Mouse (Mus musculus): ENCODE results near the gene Rab3a.

The Rab3a gene

DNA sequence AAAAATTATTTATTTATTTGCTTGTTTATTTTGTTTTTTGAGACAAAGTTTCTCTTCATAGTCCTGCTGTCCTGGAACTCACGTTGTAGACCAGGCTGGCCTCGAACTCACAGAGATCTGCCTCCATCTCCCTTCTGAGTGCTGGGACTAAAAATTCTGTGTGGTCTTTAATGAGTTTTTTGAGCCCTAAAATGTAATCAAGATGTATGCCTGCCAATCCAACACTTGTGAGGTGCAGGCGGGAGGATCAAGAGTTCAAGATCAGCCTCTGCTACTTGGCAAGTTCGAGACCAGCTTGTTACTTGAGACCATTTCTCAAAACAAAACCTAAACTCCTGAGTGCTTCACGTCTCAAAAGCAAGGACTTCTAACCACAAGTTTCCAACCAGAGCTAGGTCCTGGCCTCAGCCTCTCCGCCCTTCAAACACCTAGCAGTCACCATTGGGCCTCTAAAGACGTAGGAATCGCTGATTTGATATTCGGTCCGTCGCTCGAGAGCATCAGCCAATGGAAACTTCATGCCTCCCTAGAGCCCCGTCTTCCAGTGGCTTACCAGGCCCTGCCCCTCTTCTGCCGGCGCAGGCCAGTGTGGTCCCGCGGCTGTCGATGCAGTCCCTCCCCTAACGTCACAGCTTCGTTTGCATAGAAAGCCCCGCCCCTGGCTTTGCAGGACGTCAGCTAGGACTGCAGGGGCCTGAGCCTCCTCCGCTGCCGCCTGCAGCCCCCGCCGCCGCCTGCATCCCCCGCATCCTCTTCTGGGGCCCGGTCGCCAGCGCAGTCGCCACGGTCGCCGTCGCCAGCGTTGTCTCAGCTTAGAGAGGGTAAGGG, at the start of gene Rab3a:
Gene Rab3a, plus strand, starts transcription at position 637 of the 828 bp plus-strand sequence.
- DNase-seq (ENCODE audit: low spot score), result peak; percentile 99

DNA sequence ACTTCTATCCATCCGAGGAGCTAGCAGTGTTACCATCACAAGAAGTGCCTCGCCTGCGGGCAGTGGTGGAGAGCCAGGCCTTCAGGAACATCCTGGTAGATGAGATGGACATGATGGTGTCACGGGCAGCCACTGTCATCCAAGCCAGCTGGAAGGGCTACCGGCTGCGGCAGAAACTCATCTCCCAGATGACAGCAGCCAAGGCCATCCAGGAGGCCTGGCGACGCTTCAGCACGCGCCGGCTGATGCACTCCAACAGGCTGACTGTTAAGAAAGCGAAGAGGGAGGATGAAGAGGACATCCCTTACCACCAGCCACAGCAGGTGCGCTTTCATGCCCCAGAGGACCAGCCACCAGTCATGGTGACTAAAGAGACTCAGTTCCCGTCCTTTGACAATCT, 46.2 kb upstream of the Rab3a start:
- no peak for DNase-seq (ENCODE audit: low spot score)

DNA sequence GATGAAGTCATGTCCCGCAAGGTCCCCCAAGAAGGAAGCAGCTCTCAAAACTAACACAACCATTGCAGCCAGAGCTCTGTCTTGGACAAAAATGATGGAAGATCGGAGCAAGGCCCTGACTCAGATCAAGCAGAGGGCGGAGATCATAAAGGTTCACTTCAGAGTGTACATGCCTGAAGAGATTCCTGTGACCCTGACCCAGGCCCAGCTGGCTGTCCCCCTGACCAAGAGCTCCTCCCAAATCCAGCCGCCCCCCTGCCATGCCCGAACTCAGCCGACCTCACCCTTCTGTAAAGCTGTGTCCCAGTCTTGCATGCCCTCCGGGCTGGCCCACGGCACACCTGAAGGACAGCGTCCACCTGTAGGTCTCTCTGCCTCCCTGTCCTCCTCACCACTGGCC, 44.7 kb upstream of the Rab3a start:
- no peak for DNase-seq (ENCODE audit: low spot score)

DNA sequence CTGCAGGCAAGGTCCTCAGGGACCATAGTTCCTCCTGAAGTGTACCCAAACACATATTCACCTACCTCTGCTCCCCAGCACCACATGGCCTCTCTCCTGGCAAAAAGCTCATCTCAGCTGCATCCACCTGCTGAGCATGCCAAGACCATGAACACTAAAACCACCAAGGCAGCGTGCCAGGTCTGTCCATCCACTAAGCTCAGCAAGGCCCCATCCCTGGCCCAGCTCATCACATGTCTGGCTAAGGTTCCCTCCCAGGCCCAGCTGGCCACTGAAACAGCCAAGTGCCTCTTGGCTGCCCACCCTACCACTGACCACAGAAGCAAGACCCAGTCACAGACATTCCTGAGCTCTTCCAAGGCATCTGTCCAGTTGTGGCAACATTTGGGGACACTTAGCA, 44.2 kb upstream of the Rab3a start:
- peak; percentile 49 for DNase-seq (ENCODE audit: low spot score)

DNA sequence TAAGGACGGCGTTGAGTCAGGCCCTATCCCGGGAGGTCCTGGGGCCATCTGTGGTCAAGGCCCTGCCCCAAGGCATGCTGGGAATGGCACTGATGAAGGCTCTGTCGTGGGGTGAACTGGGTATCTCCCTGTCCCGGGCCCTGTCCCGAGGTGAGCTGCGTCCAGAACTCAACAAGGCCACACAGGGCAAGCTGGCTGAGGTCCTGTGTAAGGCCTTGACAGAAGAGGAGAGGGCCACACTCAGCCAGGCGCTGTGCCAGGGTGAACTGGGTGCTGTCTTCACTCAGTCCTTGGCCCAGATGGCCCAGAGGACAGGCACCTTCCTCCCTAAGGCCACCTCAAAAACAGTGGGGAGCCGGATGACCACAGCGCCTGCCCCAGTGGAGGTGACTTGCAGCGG, 43.4 kb upstream of the Rab3a start:
- DNase-seq (ENCODE audit: low spot score), result no peak

DNA sequence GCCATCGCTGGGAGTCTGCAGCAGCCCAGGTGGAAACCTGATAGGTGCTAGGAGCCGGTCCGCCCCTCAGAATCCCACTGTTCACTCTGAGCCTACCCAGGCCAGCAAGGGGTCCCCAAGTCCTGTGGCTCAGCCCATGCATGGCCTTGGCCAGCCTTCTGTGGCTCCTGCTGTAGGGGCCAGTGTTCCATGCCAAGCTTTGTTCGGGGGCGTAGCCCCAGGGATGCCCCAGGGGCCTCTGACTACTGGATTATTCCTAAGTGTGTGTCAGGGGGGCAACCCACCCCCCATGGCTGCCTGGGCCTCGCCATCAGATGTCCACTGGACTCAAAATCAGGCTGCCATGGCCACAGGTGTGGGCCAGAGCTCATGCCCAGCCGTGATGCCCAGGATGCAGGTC, 40.5 kb upstream of the Rab3a start:
- DNase-seq (ENCODE audit: low spot score), result no peak

DNA sequence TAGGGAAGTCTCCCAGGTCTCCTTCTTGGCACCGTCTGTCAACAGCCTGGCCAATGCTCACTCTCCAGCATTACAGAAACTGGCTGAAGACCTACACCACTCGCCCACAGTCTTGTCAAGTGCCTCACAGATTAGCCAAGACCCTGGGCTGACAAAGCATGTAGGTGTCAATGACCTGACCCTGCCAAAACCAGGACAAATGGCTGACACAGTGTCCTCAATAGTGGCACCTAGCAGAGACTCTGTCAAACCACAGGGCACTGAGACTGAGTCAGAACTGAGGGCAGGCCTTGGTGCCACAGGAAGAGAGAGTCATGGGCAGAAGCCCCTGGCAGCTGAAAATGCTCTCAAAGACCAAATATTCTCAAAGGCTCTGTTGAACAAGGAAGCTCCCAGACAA, 39.4 kb upstream of the Rab3a start:
- DNase-seq (ENCODE audit: low spot score), result no peak

DNA sequence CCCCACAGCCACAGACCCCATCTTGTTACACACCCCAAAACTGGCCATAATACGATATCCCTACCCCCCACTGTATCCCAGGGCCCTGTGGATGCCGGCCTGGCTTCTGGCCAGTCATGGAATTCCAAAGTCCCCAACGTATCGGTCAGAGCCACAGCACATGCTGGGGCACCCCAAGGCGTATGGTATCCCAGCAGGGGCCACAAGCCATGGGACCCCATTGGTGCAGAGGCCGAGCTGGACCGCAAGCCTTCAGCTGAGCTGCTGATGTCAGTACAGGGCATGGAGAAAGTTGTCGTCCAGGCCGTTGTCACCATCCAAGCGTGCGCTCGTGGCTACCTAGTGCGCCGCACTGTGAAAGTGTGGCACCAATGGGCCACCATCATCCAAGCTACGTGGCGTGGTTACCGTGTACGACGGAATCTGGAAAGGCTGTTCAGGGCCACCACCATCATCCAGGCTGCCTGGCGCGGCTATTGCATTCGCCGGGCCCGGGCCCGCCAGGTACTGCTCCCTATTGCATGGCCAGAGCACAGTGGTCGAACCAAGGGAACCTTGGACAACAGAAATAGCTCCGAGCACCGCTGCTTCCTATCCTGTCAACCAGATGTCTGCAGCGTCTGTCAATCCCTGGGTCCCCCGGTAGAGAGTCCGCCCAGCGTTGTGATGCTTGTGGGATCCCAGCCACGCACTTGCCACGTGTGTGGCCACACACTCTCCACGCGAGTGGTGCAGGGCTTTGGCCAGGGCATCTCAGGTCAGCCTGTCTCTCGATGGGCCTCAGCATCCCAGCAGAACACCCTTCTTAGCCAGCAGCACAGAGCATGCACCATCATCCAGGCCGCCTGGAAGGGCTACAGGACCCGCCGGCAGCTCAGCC, 37.7 kb upstream of the Rab3a start:
- no peak for DNase-seq (ENCODE audit: low spot score)

DNA sequence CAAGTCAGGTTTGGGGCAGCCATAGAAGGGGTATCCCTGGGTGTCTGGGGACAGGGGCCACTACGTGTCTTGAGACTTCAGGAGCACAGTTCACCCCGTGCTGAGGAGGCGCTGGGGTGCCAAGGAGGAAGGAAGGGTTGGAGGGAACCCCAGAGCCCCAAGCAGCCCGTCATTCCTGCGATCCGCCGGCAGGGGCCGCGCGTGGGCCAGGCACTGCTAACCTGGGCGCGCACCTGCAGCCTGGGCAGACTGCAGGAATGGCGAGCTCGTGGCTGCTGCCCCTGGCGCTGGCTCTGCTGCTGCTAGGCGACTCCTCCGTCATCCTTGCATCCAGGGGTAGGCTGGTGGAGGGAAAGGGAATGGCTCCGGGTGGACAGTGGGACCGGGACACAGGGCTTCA, 36.2 kb upstream of the Rab3a start, which contains the start of gene Gm3336:
Gene Gm3336, plus strand, starts transcription at position 247 of the 400 bp plus-strand sequence.
- no peak for DNase-seq (ENCODE audit: low spot score)

DNA sequence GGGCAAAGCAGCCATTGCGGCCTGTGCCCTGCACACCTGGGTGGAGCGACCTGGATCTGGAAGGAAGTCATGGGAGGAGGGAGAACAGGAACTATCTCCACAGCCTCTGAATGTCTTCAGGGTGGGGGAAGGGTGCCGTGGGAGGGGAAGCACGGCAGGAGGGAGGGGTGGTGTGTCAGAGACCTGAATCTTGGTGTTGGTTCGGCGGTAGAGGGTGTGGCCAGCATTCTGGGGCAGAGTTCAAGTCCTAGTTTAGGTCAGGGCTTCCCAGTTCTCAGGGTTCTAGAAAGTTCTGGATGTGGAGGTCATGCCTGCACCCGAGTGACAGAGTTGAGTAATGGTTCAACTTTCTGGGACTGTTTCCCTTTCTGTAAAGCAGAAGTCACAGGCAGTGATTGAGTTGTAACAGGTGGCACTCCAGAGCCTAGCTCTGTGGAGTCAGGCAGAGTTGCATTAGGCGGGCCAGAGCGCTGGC, 34.6 kb upstream of the Rab3a start:
- no peak for DNase-seq (ENCODE audit: low spot score)

DNA sequence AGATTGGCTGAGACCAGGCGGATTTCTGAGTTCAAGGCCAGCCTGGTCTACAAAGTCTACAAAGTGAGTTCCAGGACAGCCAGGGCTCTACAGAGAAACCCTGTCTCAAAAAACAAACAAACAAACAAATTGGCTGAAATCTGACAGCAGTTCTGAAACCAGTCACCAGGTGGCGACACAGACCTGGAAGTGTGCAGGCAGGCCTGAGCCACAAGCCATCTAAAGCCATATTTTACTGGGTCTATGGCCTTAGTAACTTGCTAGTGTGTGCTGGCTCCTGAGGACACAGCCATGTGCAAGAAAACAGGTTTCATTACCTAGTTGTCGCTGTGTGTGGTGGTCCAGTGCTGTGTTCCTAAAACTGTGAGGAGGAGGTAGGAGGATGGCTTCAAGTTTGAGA, 33.7 kb upstream of the Rab3a start:
- peak; percentile 92 for DNase-seq (ENCODE audit: low spot score)

DNA sequence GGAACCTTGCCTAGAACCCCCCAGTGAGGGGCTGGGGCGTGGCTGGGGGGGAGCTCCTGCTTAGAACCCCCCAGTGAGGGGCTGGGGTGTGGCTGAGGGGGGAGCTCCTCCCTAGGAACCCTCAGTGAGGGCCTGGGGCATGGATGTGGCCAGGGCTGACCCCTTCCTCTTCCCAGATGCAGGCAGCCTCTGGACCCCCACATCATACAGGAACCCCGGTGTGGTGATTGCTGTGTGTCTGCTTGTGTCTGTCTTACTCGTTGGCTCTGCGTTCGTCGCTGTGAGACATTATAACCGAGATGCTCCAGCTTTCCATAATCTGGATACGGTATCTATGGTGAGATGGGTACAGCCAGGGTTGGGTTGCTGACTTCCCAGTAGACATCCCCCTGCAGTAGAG, 32.9 kb upstream of the Rab3a start:
- DNase-seq (ENCODE audit: low spot score), result no peak

DNA sequence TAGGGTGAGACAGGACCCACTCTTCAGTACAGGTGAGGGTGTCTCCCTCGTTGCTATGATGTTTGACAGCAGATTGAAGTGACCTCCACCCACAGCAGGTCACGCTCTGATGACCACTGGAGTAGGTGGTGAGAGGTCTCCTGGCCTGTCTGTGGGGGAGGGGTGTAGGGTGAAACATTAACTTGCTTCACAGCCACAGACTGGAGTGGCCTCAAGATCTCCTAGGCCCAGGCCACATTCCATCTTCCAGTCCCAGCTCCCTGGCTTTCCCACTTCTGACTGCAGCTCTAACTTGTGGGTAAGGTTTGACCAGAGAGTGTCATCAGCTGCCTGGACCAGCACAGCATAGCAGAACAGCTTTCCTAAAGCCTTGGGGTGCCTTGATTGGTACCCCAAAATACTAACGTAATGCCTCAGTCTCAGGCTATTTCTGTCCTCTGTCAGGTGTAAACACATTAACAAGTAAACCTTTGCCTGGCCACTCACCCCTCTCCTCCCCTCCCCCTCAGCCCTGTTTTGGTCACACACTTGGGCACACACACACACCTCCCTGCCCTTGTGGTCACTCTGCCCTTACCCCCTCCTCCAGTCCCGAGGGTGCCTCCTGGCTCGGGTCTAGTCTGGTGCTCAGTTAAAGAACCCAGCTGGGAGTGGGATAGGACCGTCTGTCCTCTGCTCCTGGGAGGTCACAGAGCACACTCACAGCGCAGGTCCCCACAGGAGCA, 30.8 kb upstream of the Rab3a start, which contains the start of gene Pde4c:
Gene Pde4c, plus strand, starts transcription at position 235 of the 725 bp plus-strand sequence.
- DNase-seq (ENCODE audit: low spot score), result no peak

DNA sequence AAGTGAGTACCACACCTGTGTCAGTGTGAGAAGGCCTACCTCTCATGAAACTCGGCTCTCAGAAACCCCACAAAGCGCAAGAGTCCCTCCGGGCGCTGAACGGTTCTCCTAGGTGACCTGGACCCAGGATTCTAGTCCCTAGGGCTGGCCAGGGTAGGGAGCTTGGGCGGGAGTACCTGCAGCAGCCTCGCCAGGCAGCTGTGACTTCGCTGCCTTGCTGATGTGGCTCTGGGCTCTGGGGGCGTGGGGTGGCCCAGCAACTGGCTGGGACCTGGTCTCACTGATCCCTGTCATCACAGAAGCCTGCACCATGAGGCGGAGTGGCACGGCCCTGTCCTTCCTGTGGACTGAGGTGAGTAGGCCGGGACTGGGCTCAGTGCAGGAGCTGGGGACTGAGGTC, 30.3 kb upstream of the Rab3a start:
- no peak for DNase-seq (ENCODE audit: low spot score)

DNA sequence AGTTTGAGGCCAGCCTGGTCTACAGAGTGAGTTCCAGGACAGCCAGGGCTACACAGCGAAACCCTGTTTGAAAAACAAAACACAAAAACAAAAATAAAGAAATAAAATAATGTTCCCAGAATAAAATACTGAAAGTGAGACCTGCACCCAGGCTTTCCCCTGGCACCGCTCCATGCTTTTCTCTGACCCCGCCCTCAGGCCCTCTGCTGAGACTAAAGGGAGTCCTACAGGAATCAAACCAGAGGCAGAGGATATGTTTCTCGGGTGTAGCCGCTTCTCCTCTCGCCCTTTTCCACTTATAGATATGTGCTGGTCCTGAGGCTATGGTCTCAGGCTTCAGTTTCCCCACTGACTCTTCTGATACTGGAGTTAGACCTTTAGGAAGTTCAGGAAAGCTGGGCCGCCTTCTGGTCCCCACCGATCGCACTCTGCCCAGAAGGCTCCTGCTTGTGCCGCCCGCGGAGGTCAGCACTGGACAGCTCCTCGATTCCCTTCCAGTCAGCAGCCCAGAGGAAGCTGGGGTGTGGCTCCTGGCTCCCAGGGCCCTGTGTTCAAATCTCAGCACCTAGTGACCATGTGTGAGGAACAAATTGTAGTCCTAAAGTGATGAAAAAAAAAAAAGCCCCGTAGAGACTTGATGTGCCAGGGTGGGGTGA, 28.6 kb upstream of the Rab3a start:
- peak; percentile 37 for DNase-seq (ENCODE audit: low spot score)

DNA sequence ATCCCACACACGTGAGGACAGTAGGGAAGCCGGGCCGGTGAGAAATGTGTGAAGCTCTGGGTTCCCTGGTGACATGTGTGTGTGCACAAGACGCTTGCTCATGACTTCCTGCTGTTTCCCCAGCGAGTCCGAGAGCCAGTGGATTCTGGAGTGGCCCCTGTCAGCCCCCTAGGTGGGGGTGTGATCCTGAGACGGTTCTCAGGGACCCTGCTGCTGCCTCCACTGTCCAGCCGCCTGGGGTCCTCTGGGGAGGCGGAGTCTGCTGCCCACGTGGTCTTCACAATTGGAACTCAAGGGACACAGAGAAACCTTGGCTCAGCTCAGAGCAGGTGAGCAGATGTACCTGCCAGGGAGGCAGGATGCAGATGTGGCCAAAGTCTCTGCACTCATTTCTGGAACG, 27.8 kb upstream of the Rab3a start:
- DNase-seq (ENCODE audit: low spot score), result no peak

DNA sequence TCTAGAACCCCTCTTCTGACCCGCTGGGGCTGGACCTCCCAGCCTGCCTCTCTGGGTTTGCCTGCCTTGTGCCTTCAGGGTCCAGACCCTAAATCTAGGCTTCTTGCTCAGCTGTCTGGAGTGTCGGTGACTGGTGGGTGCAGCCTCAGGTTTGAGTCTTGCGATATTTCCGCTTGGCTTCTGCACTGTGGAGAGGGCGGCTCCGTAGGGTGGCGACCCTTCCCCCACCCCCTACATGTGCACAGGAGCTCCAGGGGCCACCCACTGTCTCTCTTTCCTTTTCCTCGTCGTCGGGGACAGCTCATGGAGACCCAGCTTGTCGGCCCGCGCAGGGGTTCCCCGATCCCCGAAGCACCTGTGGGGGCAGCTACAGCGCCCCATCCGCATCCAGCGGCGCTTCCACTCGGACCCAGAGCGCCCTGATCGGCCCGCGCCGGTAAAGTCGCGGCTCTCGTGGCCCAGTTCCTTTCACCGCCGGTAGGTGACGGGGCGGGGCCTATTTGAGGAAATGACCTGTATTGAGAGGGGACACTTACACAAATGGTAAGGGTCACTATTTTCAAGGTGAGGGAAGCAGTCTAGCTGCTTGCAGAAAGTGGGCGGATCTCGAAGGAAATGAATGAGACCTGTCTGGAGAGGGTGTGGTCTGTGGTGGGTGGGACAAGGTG, 24.5 kb upstream of the Rab3a start:
- no peak for DNase-seq (ENCODE audit: low spot score)

DNA sequence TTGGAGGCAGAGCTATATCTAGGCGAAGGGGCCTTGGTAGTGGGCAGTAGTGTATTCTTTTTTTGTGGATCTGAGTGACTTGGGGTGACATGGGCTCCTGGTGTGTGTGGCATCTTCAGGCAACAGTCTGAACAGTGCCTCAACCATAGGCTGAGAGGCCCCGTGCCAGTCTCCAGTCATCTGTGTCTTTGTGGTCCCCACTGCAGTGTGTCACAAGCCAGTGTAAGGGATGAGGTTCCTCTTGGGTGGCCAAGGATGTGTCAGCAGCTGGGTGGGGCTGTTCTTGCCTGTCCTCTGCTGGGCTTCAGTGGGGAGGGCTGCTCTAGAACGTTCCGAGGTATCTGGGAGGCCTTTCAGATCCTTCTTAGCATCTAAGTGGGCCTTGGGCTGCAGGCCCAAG, 23.5 kb upstream of the Rab3a start:
- no peak for DNase-seq (ENCODE audit: low spot score)

DNA sequence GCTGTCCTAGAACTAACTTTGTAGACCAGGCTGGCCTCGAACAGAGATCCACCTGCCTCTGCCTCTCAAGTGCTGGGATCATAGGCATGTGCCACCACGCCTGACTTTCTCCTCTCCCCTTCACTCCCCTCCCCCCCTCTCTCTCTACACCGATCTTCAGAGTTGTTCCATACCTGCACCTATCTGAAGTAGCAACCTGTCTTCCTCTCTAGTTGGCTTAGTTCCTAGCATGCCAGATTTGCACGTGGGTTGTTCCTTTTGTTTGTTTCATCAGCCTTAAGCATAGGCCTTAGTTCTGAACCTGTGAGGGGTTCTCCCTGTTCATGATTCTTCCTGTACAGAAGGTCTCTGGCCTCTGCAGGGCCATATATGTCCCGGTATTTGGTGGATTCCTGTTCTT, 16.8 kb upstream of the Rab3a start:
- no peak for DNase-seq (ENCODE audit: low spot score)

DNA sequence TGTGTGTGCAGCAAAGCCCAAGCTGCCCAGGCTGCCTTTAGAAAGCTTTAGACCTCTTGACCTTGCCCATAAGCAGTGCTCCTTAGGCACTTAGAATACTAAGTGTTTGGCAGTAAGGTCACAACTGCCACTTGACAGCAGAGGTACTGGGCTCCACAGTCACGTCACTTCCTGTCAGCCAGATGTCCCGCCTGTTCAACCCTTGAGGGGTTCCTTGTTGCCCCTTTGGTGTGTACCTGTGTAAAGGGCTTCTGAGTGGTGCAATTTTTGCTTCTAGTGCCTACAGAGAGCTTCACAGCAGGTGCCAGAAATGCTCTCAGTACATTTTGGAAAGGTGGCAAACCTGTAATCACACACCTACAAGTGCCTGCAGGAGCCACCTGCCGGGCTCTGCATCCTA, 16.3 kb upstream of the Rab3a start:
- DNase-seq (ENCODE audit: low spot score), result no peak

DNA sequence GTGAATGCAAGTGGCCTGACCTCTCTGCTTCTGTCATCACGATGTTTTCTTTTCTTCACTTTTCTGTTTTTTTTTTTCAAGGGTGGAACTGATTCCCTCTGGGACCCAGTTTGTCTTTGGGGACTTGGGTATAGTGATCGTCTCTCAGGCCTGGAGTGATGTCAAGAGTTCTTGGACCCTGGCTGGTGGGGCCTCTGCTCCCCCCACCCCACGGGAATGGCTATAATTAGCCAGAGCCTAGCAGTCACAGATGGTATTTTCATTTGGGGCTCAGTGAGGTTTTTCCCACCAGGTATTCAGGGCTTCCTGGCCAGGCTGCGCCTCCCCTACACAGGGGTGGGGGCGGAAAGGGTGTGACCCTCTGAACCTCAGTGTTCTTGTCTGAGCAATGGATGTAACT, 12.8 kb upstream of the Rab3a start:
- no peak for DNase-seq (ENCODE audit: low spot score)

All from adipocyte (in vitro differentiated cells).